Comparison of ENCODE assay signal across 10 mouse cellular contexts in genomic region chr6:99614566-99615271, GRCm38 (mm10). TPM values are rescaled to one million over a fixed set of nuclear protein-coding genes. Genes with fewer than 3 reads are reported as not detected.
DNase-seq lines count a peak whose midpoint lies in the region; ATAC-seq and TF ChIP-seq lines count a peak whose summit lies in the region.
"Had no signal": no experiment of that assay in that cellular context is flagged by ENCODE, and none has a peak within 500 bp of the region (broad histone marks: within the 10 kb centered on the region; RNA-seq: fewer than 3 reads in every experiment).

No protein-coding gene starts in this region.

- no peak overlapping the region for H3K4me3 ChIP-seq in hindbrain, embryonic 11.5 days (ENCODE audit: low read depth, low read length)
- no peak overlapping the region for H3K4me3 ChIP-seq in hindbrain, postnatal 0 days (ENCODE audit: low read length)
- H3K4me3 ChIP-seq in embryonic facial prominence, embryonic 10.5 days, result no peak overlapping the region
- no peak overlapping the region for H3K4me3 ChIP-seq in limb, embryonic 13.5 days
- H3K4me3 ChIP-seq: liver, embryonic 15.5 days had no signal

- no peak for ATAC-seq in hindbrain, embryonic 11.5 days (ENCODE audit: low FRiP score)
- ATAC-seq in hindbrain, postnatal 0 days, result no peak
- no peak for ATAC-seq in limb, embryonic 13.5 days (ENCODE audit: low FRiP score, low read depth)

- no peak overlapping the region for H3K9ac ChIP-seq in hindbrain, embryonic 11.5 days (ENCODE audit: low read depth, low read length)
- no peak overlapping the region for H3K9ac ChIP-seq in hindbrain, postnatal 0 days (replicated peaks; ENCODE audit: low read length)
- no peak overlapping the region for H3K9ac ChIP-seq in limb, embryonic 13.5 days
- H3K9ac ChIP-seq: liver, embryonic 15.5 days had no signal

- peaks cover 5% of the 10 kb centered on the region; the same call in 1 of the 2 replicates for H3K27me3 ChIP-seq in hindbrain, embryonic 11.5 days (ENCODE audit: control insufficient read depth, insufficient read depth, low read length)
- no peaks in the 10 kb centered on the region for H3K27me3 ChIP-seq in hindbrain, postnatal 0 days (ENCODE audit: insufficient read depth, low read length)
- peaks cover 27% of the 10 kb centered on the region for H3K27me3 ChIP-seq in embryonic facial prominence, embryonic 10.5 days (replicated peaks; ENCODE audit: low read depth, poor library complexity, severe bottlenecking)
- no peaks in the 10 kb centered on the region for H3K27me3 ChIP-seq in limb, embryonic 13.5 days
- H3K27me3 ChIP-seq: liver, embryonic 15.5 days had no signal

- H3K36me3 ChIP-seq in hindbrain, embryonic 11.5 days (ENCODE audit: control insufficient read depth, insufficient read depth, low read length), result no peaks in the 10 kb centered on the region
- H3K36me3 ChIP-seq in hindbrain, postnatal 0 days (ENCODE audit: insufficient read depth, low read length), result no peaks in the 10 kb centered on the region
- no peaks in the 10 kb centered on the region for H3K36me3 ChIP-seq in embryonic facial prominence, embryonic 10.5 days (replicated peaks)
- H3K36me3 ChIP-seq in limb, embryonic 13.5 days, result no peaks in the 10 kb centered on the region
- H3K36me3 ChIP-seq: liver, embryonic 15.5 days had no signal

- 64% methylated on average over 17 of the region's 17 CpGs for WGBS in hindbrain, embryonic 11.5 days
- 58% methylated on average over 17 of the region's 17 CpGs for WGBS in hindbrain, postnatal 0 days
- 62% methylated on average over 17 of the region's 17 CpGs for WGBS in embryonic facial prominence, embryonic 10.5 days
- WGBS in limb, embryonic 13.5 days, result 46% methylated on average over 17 of the region's 17 CpGs

- peaks cover 9% of the 10 kb centered on the region for H3K4me1 ChIP-seq in hindbrain, embryonic 11.5 days (replicated peaks; ENCODE audit: control insufficient read depth, insufficient read depth, low read length)
- no peaks in the 10 kb centered on the region; the same call in 1 of the 2 replicates for H3K4me1 ChIP-seq in hindbrain, postnatal 0 days (ENCODE audit: insufficient read depth, low read length)
- H3K4me1 ChIP-seq in embryonic facial prominence, embryonic 10.5 days, result peaks cover 79% of the 10 kb centered on the region
- peaks cover 75% of the 10 kb centered on the region for H3K4me1 ChIP-seq in limb, embryonic 13.5 days
- H3K4me1 ChIP-seq: liver, embryonic 15.5 days had no signal

- no peak for TF ChIP-seq CTCF in hindbrain, postnatal 0 days (IDR thresholded peaks at IDR 0.05; ENCODE audit: low read depth)

- DNase-seq in hindbrain, embryonic 11.5 days (ENCODE audit: low spot score), result no peak
- DNase-seq in hindbrain, postnatal 0 days (ENCODE audit: low spot score), result no peak
- DNase-seq in left cerebral cortex, postnatal 36 days (ENCODE audit: low spot score in 2 of 2), result peak; percentile 48 to 54
- no peak for DNase-seq in left cerebral cortex, adult 18-20 months (ENCODE audit: low spot score in 2 of 2)
- DNase-seq in embryonic facial prominence, embryonic 10.5 days (ENCODE audit: low spot score), result no peak
- DNase-seq in cerebellum, postnatal 14 days, result no peak
- DNase-seq in B cell, adult 2 months, result no peak
- DNase-seq: cerebellum, adult 9-11 months had no signal

- intact Hi-C loops in left cerebral cortex, postnatal 36 days (cut with DNase I), result no loop called here

- no peaks in the 10 kb centered on the region for H3K9me3 ChIP-seq in hindbrain, embryonic 11.5 days (ENCODE audit: control insufficient read depth, low read length)
- no peaks in the 10 kb centered on the region for H3K9me3 ChIP-seq in hindbrain, postnatal 0 days (ENCODE audit: low read length)
- H3K9me3 ChIP-seq in embryonic facial prominence, embryonic 10.5 days, result no peaks in the 10 kb centered on the region
- no peaks in the 10 kb centered on the region for H3K9me3 ChIP-seq in limb, embryonic 13.5 days
- H3K9me3 ChIP-seq: liver, embryonic 15.5 days had no signal

- 0 out of 2 replicates have a peak overlapping the region, but pooled peaks have one; percentile 15 for H3K4me2 ChIP-seq in hindbrain, embryonic 11.5 days (replicated peaks; ENCODE audit: low read depth, low read length)
- no peak overlapping the region for H3K4me2 ChIP-seq in hindbrain, postnatal 0 days (ENCODE audit: low read depth, low read length)
- H3K4me2 ChIP-seq in limb, embryonic 13.5 days (replicated peaks), result 0 out of 2 replicates have a peak overlapping the region, but pooled peaks have one; percentile 14
- H3K4me2 ChIP-seq: liver, embryonic 15.5 days had no signal

- H3K27ac ChIP-seq in hindbrain, embryonic 11.5 days (ENCODE audit: low read depth, low read length), result no peak overlapping the region
- H3K27ac ChIP-seq in hindbrain, postnatal 0 days, result no peak overlapping the region
- H3K27ac ChIP-seq in embryonic facial prominence, embryonic 10.5 days (replicated peaks), result peak overlapping the region; percentile 71
- H3K27ac ChIP-seq in limb, embryonic 13.5 days, result no peak overlapping the region
- H3K27ac ChIP-seq: liver, embryonic 15.5 days had no signal

RNA-seq across cellular contexts. Expression of gene Eif4e3, which starts 51.9 kb away (rescaled TPM):
- 15.1 and 16.3 TPM in 2 replicates for polyA plus RNA-seq in hindbrain, embryonic 11.5 days (2014; fragmentation: Nextera tagmentation; extraction: Ambion mirVana)
- total RNA-seq in hindbrain, postnatal 0 days (2014; rRNA removed), result 6.5 and 6.7 TPM in 2 replicates
- 6.5 and 6.6 TPM in 2 replicates for polyA plus RNA-seq in hindbrain, postnatal 0 days (2015; fragmentation: Nextera tagmentation; extraction: Ambion mirVana)
- total RNA-seq in left cerebral cortex, postnatal 36 days (2021), result 10 to 100 TPM; 14.9 to 17.3 TPM
- total RNA-seq in left cerebral cortex, adult 18-20 months (2021), result 10 to 100 TPM; 19.4 to 20.0 TPM
- polyA plus RNA-seq in embryonic facial prominence, embryonic 10.5 days (2016; fragmentation: Nextera tagmentation; extraction: Ambion mirVana), result 14.2 and 16.5 TPM in 2 replicates
- 17.3 and 18.5 TPM in 2 replicates for polyA plus RNA-seq in limb, embryonic 13.5 days (2015; fragmentation: Nextera tagmentation; extraction: Ambion mirVana)

RNA-seq across cellular contexts. Expression of gene Gm20696, which starts 51.9 kb away (rescaled TPM):
- 3.2 and 6.0 TPM in 2 replicates for polyA plus RNA-seq in hindbrain, embryonic 11.5 days (2014; fragmentation: Nextera tagmentation; extraction: Ambion mirVana)
- 2.9 and 3.6 TPM in 2 replicates for total RNA-seq in hindbrain, postnatal 0 days (2014; rRNA removed)
- 2.3 and 2.5 TPM in 2 replicates for polyA plus RNA-seq in hindbrain, postnatal 0 days (2015; fragmentation: Nextera tagmentation; extraction: Ambion mirVana)
- 10 to 100 TPM in 1 of 2 experiments, 1 to 10 TPM in 1; 6.3 to 11.9 TPM for total RNA-seq in left cerebral cortex, postnatal 36 days (2021)
- total RNA-seq in left cerebral cortex, adult 18-20 months (2021), result 1 to 10 TPM; 7.2 to 8.7 TPM
- polyA plus RNA-seq in embryonic facial prominence, embryonic 10.5 days (2016; fragmentation: Nextera tagmentation; extraction: Ambion mirVana), result 3.1 and 4.5 TPM in 2 replicates
- polyA plus RNA-seq in limb, embryonic 13.5 days (2015; fragmentation: Nextera tagmentation; extraction: Ambion mirVana), result 6.0 and 6.5 TPM in 2 replicates

Comparison
In these comparisons a context has a peak if more than half of its experiments do, and no peak if none do; other contexts are left out.
1. DNase-seq: peak in left cerebral cortex, postnatal 36 days (2 of 2); none in hindbrain, embryonic 11.5 days (single experiment), hindbrain, postnatal 0 days (single experiment), left cerebral cortex, adult 18-20 months (0 of 2), embryonic facial prominence, embryonic 10.5 days (single experiment), cerebellum, postnatal 14 days (0 of 2) and B cell, adult 2 months (0 of 2).